In genomic region chr8:95490006-95490405, GRCm38 (mm10) we compare ENCODE assay signal across 8 mouse cellular contexts. TPM values are rescaled to one million over a fixed set of nuclear protein-coding genes. Genes with fewer than 3 reads are reported as not detected.
DNase-seq lines count a peak whose midpoint lies in the region; ATAC-seq lines count a peak whose summit lies in the region.

Gene Csnk2a2, minus strand, starts transcription at chr8:95490039.

- H3K4me1 ChIP-seq in kidney, embryonic 15.5 days: peaks cover 20% of the 10 kb centered on the region
- peaks cover 6% of the 10 kb centered on the region for H3K4me1 ChIP-seq in intestine, embryonic 14.5 days (replicated peaks; ENCODE audit: control insufficient read depth, insufficient read depth, low read length)

- H3K27me3 ChIP-seq in kidney, embryonic 15.5 days: no peaks in the 10 kb centered on the region
- no peaks in the 10 kb centered on the region for H3K27me3 ChIP-seq in intestine, embryonic 14.5 days (replicated peaks; ENCODE audit: control insufficient read depth, insufficient read depth, low read length)

- peak within 1 kb of the TSS; percentile 96 for H3K9ac ChIP-seq in kidney, embryonic 15.5 days
- H3K9ac ChIP-seq in intestine, embryonic 14.5 days (ENCODE audit: low read length): peak within 1 kb of the TSS; percentile 93

- no peaks in the 10 kb centered on the region for H3K9me3 ChIP-seq in kidney, embryonic 15.5 days (replicated peaks)
- H3K9me3 ChIP-seq in intestine, embryonic 14.5 days (ENCODE audit: control insufficient read depth, low read length): no peaks in the 10 kb centered on the region

- no peak for ATAC-seq in kidney, embryonic 15.5 days (replicated peaks; ENCODE audit: low FRiP score)
- ATAC-seq in intestine, embryonic 14.5 days (replicated peaks; ENCODE audit: low FRiP score, low TSS enrichment, low read depth): no peak
- ATAC-seq in megakaryocyte progenitor cell, adult 5-6 weeks (replicated peaks; ENCODE audit: poor library complexity): no peak

- peak within 1 kb of the TSS; percentile 71 for H3K4me2 ChIP-seq in kidney, embryonic 15.5 days
- peak within 1 kb of the TSS; percentile 59 for H3K4me2 ChIP-seq in intestine, embryonic 14.5 days (ENCODE audit: low read length)

- 78% methylated on average over 5 of the region's 5 CpGs for WGBS in kidney, embryonic 15.5 days
- 77% methylated on average over 5 of the region's 5 CpGs for WGBS in intestine, embryonic 14.5 days

- no peak for DNase-seq in kidney, postnatal 4 days
- DNase-seq in adrenal gland, postnatal 14 days: peak; percentile 70
- no peak for DNase-seq in gastrocnemius, postnatal 10 days
- no peak for DNase-seq in intestine, embryonic 14.5 days (ENCODE audit: low spot score)
- DNase-seq in yolk sac, embryonic 10.5 days (ENCODE audit: low spot score): no peak
- no peak for DNase-seq in adipocyte (ENCODE audit: low spot score)

- H3K27ac ChIP-seq in kidney, embryonic 15.5 days: no peak within 1 kb of the TSS
- H3K27ac ChIP-seq in intestine, embryonic 14.5 days (ENCODE audit: low read depth): no peak within 1 kb of the TSS

- peak within 1 kb of the TSS; percentile 96 for H3K4me3 ChIP-seq in kidney, embryonic 15.5 days (replicated peaks)
- peak within 1 kb of the TSS; percentile 90 for H3K4me3 ChIP-seq in intestine, embryonic 14.5 days (ENCODE audit: low read depth, low read length)

- peaks cover 21% of the 10 kb centered on the region for H3K36me3 ChIP-seq in kidney, embryonic 15.5 days
- H3K36me3 ChIP-seq in intestine, embryonic 14.5 days (ENCODE audit: control insufficient read depth, insufficient read depth, low read length): peaks cover 20% of the 10 kb centered on the region

RNA-seq across cellular contexts. Expression of gene Csnk2a2, which starts in this region (rescaled TPM):
- polyA plus RNA-seq in kidney, embryonic 15.5 days (2015; fragmentation: Nextera tagmentation; extraction: Ambion mirVana): 9.0 and 10.5 TPM in 2 replicates
- total RNA-seq in adrenal gland, postnatal 14 days (2021): 81.9 and 82.2 TPM in 2 replicates
- total RNA-seq in gastrocnemius, postnatal 10 days (2021): 10 to 100 TPM; 29.6 to 38.2 TPM
- 17.5 and 20.7 TPM in 2 replicates for polyA plus RNA-seq in intestine, embryonic 14.5 days (2014; fragmentation: Nextera tagmentation; extraction: Ambion mirVana)
- 113 TPM in 2 replicates for total RNA-seq in megakaryocyte progenitor cell, adult 5-6 weeks (2015)
- 30.0 and 33.1 TPM in 2 replicates for total RNA-seq in megakaryocyte progenitor cell, adult 5-6 weeks (2017)
